Mouse (Mus musculus) embryonic facial prominence, embryonic 10.5 days (tissue): ENCODE data around the gene Myo16. TPM values are rescaled to one million over a fixed set of nuclear protein-coding genes. Genes with fewer than 3 reads are reported as not detected.

Source experiments
- DNase-seq: peaks from one replicate; pipeline ENCODE4 v3.0.0-alpha.2; 2017; ENCODE audit warnings: low spot score
- H3K27ac ChIP-seq: fragments of 300-500 bp; sonication (generic); replicated peaks from 2 replicates; pipeline ENCODE4 v1.5.1; 2016; ENCODE audit warnings: mild to moderate bottlenecking
- H3K27me3 ChIP-seq: fragments of 300-500 bp; sonication (generic); replicated peaks from 2 replicates; pipeline ENCODE4 v1.6.1; 2016; ENCODE audit warnings: low read depth, mild to moderate bottlenecking; ENCODE audit not compliant: poor library complexity, severe bottlenecking
- H3K36me3 ChIP-seq: fragments of 300-500 bp; sonication (generic); replicated peaks from 2 replicates; pipeline ENCODE4 v1.6.1; 2016; ENCODE audit warnings: mild to moderate bottlenecking, moderate library complexity
- H3K4me1 ChIP-seq: fragments of 300-500 bp; sonication (generic); 2 replicates; pipeline ENCODE4 v1.6.1; 2016
- H3K4me3 ChIP-seq: fragments of 300-500 bp; sonication (generic); 2 replicates; pipeline ENCODE4 v1.5.1; 2016; ENCODE audit warnings: mild to moderate bottlenecking, moderate library complexity
- H3K9me3 ChIP-seq: fragments of 300-500 bp; sonication (generic); 2 replicates; pipeline ENCODE4 v1.6.1; 2016; ENCODE audit warnings: mild to moderate bottlenecking
- WGBS: fragments of 180-500 bp; shearing (Covaris S2); methylation state at CpG from one replicate; pipeline ENCODE4 v1.1.7; 2016; 5-methylcytosine and 5-hydroxymethylcytosine counted together
- polyA plus RNA-seq: library from polyadenylated mRNA; unstranded; fragments of >200 nt; fragmentation: Nextera tagmentation; extraction: Ambion mirVana; gene quantifications from 2 replicates; pipeline ENCODE4 v1.2.1, GENCODE M21; 2016

Gene Myo16
- polyA plus RNA-seq, 1 experiment from 2014 or later: 1.1 TPM

DNA sequence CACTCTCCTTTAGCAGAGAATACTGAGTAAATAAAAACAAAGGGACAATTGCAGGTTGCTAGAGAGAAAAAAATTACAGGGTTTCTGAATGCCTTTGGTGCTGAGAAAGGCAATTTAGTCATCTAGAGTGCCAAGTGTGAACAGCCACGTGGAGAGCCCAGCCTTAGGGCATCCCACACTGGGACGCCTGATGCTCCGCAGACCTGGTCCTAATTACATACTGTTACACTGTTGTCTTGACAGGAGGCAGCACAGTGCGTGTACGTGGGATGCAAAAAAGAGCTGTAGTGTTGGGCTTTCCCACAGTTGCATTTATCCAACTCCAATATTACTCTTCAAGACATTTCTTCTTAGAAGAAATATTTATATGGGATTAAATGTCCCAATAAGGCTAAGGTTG, 162.5 kb downstream of the Myo16 start:
- DNase-seq: no peak
- Histone ChIP-seq H3K27ac (no peak overlapping the region), H3K4me1 (no peaks in the 10 kb centered on the region), H3K36me3 (no peaks in the 10 kb centered on the region), H3K27me3 (no peaks in the 10 kb centered on the region), H3K4me3 (no peak overlapping the region), H3K9me3 (no peaks in the 10 kb centered on the region)
- 43% methylated on average over 5 of the region's 5 CpGs for WGBS

DNA sequence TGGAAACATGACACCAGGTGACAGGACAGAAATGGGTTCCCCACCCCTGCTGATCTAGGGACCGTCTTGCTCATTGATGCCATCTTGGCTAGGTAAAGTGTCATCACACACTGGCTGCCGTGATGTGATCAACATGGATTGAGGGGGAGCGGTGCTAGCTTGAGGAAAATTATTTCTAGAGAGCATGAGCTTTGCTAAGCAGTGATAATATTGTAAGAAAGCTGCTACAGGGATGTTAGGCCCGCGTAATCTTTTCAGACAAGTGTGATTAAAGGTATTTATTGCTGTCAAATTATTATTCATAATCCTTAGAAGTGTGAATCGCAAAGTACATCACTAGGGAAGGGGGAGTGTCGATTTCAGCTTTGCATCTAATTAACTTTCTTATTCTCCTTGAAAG, 164.4 kb downstream of the Myo16 start:
- no peak for DNase-seq
- H3K4me1 ChIP-seq: no peaks in the 10 kb centered on the region
- H3K9me3 ChIP-seq: no peaks in the 10 kb centered on the region
- 87% methylated on average over 7 of the region's 7 CpGs for WGBS
- H3K27me3 ChIP-seq: no peaks in the 10 kb centered on the region
- no peaks in the 10 kb centered on the region for H3K36me3 ChIP-seq
- H3K4me3 ChIP-seq: no peak overlapping the region
- no peak overlapping the region for H3K27ac ChIP-seq

DNA sequence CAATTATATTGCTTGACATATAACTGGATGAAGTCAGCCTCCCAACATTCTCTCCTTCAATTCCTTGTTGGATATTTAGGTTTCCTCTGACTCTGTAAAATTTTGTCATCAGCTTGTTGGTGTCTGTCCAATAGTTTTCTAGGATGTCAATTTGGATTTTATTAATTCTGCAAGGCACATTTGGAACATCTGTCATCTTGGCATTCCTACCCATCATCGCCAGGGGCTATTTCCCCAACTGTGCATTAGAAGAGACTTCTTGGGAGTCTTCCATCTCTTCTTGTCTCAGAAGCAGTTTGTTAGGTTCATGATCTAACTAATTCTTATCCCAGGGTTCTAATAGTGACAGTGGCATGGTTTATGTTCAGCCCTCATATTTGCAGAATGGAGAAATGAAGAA, 196.7 kb downstream of the Myo16 start:
- H3K27me3 ChIP-seq: no peaks in the 10 kb centered on the region
- peaks cover 5% of the 10 kb centered on the region for H3K4me1 ChIP-seq
- H3K27ac ChIP-seq: no peak overlapping the region
- H3K36me3 ChIP-seq: no peaks in the 10 kb centered on the region
- H3K4me3 ChIP-seq: no peak overlapping the region
- 94% methylated on average over 1 of the region's 1 CpGs for WGBS
- peaks cover 4% of the 10 kb centered on the region; the same call in 1 of the 2 replicates for H3K9me3 ChIP-seq
- DNase-seq: no peak

DNA sequence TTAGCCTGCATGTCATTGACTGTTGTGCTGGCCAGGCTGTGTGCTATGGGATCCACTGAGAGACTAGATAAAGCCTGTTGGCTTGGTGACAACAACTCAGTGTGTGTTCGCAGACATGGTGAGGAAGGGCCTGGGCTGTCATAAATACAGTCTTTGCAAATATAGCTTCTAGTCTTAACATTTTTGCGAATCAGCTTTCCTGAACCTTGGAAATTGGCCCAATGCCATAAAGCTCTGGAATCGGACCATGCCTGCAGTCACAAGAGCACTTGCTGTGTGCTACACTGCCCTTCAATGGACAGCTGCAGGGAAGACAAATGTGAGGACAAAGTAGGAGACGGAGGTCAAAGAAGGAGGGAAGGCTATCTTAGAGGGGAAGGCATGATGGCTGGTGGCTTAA, 205.0 kb downstream of the Myo16 start:
- Histone ChIP-seq H3K27me3 (no peaks in the 10 kb centered on the region), H3K4me3 (no peak overlapping the region), H3K9me3 (no peaks in the 10 kb centered on the region), H3K27ac (no peak overlapping the region), H3K4me1 (peaks cover 6% of the 10 kb centered on the region; the same call in 1 of the 2 replicates), H3K36me3 (no peaks in the 10 kb centered on the region)
- WGBS: 93% methylated on average over 4 of the region's 4 CpGs
- no peak for DNase-seq

DNA sequence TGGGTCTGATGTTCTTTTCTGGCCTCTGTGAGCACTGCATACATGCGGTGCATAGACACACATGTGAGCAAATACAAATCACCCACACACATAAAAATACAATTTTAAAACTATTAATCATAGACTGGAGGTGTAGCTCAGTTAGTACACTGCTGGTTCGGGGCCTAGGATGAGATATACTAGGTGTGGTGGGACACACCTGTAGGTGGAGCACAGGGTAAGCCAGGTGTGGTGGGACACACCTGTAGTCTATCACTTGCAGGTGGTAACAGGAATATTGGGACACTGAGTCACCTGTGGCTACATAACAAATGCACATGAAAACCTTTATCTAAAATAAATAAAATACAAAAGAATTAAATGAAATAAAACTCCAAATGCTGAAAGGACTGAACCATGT, 209.2 kb downstream of the Myo16 start:
- H3K27ac ChIP-seq: no peak overlapping the region
- WGBS: 90% methylated on average over 2 of the region's 2 CpGs

DNA sequence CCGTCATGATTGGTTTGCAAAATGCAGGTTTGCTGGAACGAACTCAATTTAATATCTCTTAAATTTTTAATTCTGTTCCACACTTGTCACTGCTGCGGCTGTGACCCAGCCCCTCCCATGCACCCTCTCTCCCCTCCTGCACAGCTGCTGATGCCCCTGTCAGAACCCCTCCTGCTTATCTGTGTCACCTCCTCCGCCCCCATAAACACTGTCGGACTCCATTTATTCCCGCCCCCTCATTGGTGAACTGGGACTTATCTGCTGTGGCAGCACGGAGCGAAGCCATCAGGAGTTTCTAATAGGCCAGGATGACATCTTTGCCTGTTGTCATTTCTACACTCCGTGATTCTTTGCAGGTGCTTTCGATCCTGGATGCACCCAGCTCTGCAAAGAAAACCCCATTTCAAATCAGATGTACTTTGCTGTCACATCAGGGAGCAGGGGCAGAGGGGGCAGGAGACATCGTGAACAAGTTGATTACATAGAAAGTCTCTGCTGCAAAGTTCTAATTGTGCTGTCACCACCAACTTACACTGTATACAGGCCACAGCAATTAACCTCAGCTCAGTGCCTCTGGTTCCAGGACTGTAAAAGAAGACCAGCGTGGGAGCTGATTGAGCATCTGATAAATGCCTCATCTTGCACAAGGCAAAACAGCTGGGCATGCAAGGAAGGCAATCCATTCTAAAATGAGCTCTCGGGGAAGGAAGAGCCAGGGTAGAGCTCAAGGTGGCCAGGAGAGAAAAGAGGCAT, 210.1 kb downstream of the Myo16 start:
- no peak for DNase-seq
- Histone ChIP-seq H3K9me3 (no peaks in the 10 kb centered on the region), H3K27ac (no peak overlapping the region), H3K4me3 (no peak overlapping the region), H3K4me1 (peaks cover 6% of the 10 kb centered on the region; the same call in 1 of the 2 replicates), H3K27me3 (no peaks in the 10 kb centered on the region), H3K36me3 (no peaks in the 10 kb centered on the region)
- WGBS: 73% methylated on average over 13 of the region's 13 CpGs

More for the DNA sequence above, 209.2 kb downstream of the Myo16 start:
- Histone ChIP-seq H3K4me1 (peaks cover 6% of the 10 kb centered on the region; the same call in 1 of the 2 replicates), H3K36me3 (no peaks in the 10 kb centered on the region), H3K4me3 (no peak overlapping the region), H3K9me3 (no peaks in the 10 kb centered on the region), H3K27me3 (no peaks in the 10 kb centered on the region)
- DNase-seq: no peak

DNA sequence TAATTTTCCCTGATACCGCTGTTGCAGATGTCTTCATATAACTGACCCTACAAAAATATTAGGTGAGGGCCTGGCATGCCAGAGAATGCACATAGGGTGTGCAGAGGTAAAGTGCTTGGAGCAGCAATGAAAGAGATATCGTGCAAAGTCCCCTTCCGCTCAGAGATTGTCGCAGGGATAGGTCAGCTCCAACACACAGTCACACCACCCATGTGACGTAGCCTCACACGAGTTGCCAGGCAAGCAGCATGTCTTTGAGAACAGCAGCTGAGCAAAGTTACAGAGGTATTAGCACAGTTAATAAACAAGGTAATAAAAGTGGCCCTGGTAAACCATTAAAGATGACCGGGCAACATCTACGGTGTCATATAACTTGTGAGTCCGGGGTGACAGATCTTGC, 212.4 kb downstream of the Myo16 start:
- no peaks in the 10 kb centered on the region for H3K27me3 ChIP-seq
- H3K36me3 ChIP-seq: no peaks in the 10 kb centered on the region
- H3K27ac ChIP-seq: no peak overlapping the region
- no peak for DNase-seq
- 92% methylated on average over 9 of the region's 9 CpGs for WGBS
- H3K9me3 ChIP-seq: no peaks in the 10 kb centered on the region
- H3K4me1 ChIP-seq: peaks cover 5% of the 10 kb centered on the region; the same call in 1 of the 2 replicates
- no peak overlapping the region for H3K4me3 ChIP-seq

DNA sequence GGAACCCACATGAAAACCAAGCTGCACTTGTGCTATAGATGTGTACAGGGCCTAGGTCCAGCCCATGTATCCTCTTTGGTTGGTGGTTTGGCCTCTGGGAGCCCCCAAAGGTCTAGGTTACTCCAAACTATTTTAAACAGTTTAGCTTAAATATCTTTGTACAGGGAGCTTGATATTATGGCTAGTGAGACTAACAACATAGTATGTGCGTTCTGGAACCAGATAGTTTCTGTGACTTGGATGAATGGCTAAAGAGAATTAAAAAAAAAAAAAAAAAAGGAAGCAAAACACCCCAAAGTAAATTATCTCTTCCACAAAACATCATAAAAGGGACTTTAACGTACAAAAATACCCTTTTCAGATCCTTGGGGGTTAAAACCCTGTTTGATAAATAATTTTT, 218.9 kb downstream of the Myo16 start:
- Histone ChIP-seq H3K36me3 (no peaks in the 10 kb centered on the region), H3K4me3 (no peak overlapping the region), H3K9me3 (no peaks in the 10 kb centered on the region), H3K27ac (no peak overlapping the region), H3K27me3 (no peaks in the 10 kb centered on the region), H3K4me1 (no peaks in the 10 kb centered on the region)
- 91% methylated on average over 2 of the region's 2 CpGs for WGBS
- DNase-seq: no peak

DNA sequence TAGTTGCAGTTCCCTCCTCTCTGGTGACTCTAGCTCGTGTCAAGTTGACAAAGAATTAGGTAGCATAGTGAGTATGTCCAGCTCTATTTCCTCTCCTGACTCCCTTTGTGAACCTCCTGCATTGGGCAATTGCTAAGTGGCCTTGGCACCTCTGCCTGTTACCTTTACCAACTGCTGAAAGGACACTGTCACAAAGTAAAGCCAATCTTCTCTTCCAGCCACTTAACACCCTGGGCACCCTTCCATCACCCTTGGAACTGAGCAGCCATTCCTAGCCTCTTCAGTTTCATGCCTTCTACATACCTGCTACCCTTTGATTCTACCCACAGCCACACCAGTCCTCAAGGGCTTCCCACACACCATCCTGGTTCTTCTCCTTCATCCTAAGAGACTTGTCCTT, 233.4 kb downstream of the Myo16 start:
- DNase-seq: no peak
- no peak overlapping the region for H3K27ac ChIP-seq
- 0 out of 2 replicates have a peak, but pooled peaks cover 3% of the 10 kb centered on the region for H3K27me3 ChIP-seq
- 0 out of 2 replicates have a peak, but pooled peaks cover 5% of the 10 kb centered on the region for H3K4me1 ChIP-seq
- no peak overlapping the region for H3K4me3 ChIP-seq
- WGBS: 72% methylated on average over 1 of the region's 1 CpGs
- no peaks in the 10 kb centered on the region for H3K36me3 ChIP-seq
- H3K9me3 ChIP-seq: no peaks in the 10 kb centered on the region

DNA sequence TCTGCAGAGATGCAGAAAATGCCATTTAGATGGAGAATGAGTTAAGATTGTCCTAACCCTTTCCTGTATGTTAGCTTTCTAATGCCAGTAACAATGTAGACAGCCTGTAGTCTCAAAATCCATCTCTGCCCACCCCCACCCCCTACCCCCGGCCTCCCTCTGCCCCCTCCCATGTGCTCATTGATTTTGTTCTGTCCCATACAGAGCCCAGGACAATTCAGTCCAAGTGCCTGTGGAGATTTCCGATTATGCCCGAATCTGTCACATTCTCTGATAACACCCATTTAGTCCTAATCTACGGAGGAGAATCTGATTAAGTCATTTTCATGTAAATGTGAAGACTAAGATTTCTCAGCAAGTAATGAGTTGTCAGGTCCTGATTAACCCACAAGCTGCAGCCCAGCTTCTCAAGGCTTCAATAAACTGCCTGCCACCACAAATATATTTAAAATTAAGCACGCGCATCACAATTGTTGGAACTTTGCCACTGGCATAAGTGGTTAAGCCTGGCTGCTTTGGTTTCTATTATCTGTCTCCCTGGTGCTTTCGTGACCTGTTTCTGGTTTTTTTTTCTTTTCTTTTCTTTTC, 237.5 kb downstream of the Myo16 start:
- Histone ChIP-seq H3K27ac (no peak overlapping the region), H3K36me3 (no peaks in the 10 kb centered on the region), H3K9me3 (no peaks in the 10 kb centered on the region), H3K4me3 (no peak overlapping the region), H3K27me3 (0 out of 2 replicates have a peak, but pooled peaks cover 3% of the 10 kb centered on the region), H3K4me1 (0 out of 2 replicates have a peak, but pooled peaks cover 5% of the 10 kb centered on the region)
- WGBS: 80% methylated on average over 7 of the region's 7 CpGs
- DNase-seq: no peak

DNA sequence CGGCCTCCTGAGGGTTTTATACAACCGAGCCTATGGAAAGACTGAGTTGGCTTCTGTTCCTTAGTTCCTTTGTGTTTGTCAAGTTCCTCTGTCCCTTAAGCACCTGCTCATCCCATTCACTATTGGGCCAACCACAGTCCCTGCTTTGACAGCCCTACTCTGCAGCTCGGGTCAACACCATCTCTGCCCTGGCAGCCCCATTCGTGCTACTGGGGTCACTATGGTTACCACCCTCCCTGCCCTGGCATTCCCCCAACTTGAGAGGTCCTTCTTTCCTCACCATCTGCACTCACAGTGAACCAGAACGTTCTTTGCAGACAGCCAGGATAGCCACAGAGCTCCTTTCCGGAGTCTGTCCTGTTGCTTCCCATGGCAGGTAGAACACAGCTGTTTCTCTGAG, 238.2 kb downstream of the Myo16 start:
- Histone ChIP-seq H3K36me3 (no peaks in the 10 kb centered on the region), H3K27me3 (0 out of 2 replicates have a peak, but pooled peaks cover 3% of the 10 kb centered on the region), H3K27ac (no peak overlapping the region), H3K9me3 (no peaks in the 10 kb centered on the region), H3K4me1 (0 out of 2 replicates have a peak, but pooled peaks cover 5% of the 10 kb centered on the region), H3K4me3 (no peak overlapping the region)
- WGBS: 65% methylated on average over 6 of the region's 6 CpGs
- DNase-seq: no peak

DNA sequence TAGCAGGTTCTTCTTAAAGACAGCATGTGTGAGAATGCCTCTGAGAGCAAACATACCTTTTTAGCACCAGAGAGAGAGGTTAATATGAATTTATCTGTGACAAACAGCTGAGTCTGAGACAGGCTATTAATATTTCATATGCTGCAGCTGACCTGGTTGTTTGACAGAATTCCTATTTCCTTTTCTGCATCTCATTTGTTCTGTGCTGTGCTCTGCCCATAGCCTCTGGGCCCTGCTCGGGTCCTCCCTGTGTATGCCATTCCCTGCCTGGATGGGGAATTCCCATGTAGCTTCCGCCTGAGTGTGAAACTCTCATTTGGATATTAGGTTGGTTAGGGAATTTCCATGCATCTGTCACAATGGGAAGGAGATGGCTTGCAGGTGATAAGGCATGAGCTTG, 240.8 kb downstream of the Myo16 start:
- Histone ChIP-seq H3K27ac (no peak overlapping the region), H3K36me3 (no peaks in the 10 kb centered on the region), H3K9me3 (no peaks in the 10 kb centered on the region), H3K27me3 (0 out of 2 replicates have a peak, but pooled peaks cover 3% of the 10 kb centered on the region), H3K4me3 (no peak overlapping the region), H3K4me1 (0 out of 2 replicates have a peak, but pooled peaks cover 5% of the 10 kb centered on the region)
- no peak for DNase-seq
- 89% methylated on average over 2 of the region's 2 CpGs for WGBS

DNA sequence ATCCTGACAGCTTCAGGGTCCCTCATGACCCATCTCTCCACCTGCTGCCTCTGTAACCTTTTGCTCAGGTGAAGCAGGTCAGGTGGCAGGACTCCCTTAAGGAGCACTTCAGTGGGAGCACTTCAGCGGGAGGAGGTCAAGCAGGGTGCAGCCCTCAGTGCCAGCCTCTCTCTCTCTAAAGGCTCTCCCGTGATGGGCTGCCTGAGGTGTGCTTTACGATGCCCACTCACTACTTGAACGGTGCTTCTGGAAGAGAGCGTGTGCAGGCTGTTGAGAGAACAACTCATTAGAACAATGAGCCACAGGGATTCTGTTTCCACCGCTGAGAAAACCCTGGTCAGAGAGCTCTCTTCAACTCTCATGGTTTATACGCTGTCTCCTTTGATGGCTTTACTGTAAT, 241.4 kb downstream of the Myo16 start:
- WGBS: 76% methylated on average over 7 of the region's 7 CpGs

More for the DNA sequence above, 241.4 kb downstream of the Myo16 start:
- H3K27me3 ChIP-seq: 0 out of 2 replicates have a peak, but pooled peaks cover 3% of the 10 kb centered on the region
- H3K27ac ChIP-seq: no peak overlapping the region
- DNase-seq: no peak
- H3K9me3 ChIP-seq: no peaks in the 10 kb centered on the region
- no peaks in the 10 kb centered on the region for H3K36me3 ChIP-seq
- no peak overlapping the region for H3K4me3 ChIP-seq
- 0 out of 2 replicates have a peak, but pooled peaks cover 5% of the 10 kb centered on the region for H3K4me1 ChIP-seq
